Mouse (Mus musculus) right cerebral cortex, adult 2 months (tissue): Measurements from ENCODE around the gene Stard7.

Experiments
- DNase-seq, 2 experiments: peaks; one replicate each; pipeline ENCODE4 v3.0.0; 2021 to 2022; ENCODE audit warnings: low spot score in 2 of 2

Stard7 gene

GRCm38 (mm10) chr2:127319071-127319470 is 49.1 kb downstream of the Stard7 start:
- DNase-seq, result no peak

GRCm38 (mm10) chr2:127322671-127323285 is 52.8 kb downstream of the Stard7 start:
- no peak for DNase-seq

DNA sequence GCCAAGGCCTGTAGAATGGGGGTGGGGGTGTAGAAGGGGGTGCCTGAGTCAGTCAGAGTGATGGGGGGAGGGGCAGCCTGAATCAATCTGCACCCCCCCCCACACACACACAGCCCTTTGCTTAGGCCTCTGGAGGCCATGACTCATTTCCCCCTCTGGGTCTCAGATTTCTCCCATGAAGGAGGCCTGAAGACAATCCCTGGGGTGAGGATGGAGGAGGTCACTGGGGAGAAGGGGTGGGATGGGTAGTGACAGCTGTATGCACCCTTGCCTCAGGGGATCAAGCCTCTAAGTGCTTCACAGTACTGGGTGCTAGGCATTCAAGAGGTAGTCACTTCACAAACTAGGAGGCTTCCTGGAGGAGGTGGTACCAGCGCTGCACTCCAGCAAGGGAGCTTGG is 53.6 kb downstream of the Stard7 start:
- DNase-seq, result no peak

GRCm38 (mm10) chr2:127324456-127324855 is 54.4 kb downstream of the Stard7 start:
- DNase-seq, result no peak

- no peak for DNase-seq
These were observed 58.3 kb downstream of the Stard7 start for GRCm38 (mm10) chr2:127328090-127328851.

DNA sequence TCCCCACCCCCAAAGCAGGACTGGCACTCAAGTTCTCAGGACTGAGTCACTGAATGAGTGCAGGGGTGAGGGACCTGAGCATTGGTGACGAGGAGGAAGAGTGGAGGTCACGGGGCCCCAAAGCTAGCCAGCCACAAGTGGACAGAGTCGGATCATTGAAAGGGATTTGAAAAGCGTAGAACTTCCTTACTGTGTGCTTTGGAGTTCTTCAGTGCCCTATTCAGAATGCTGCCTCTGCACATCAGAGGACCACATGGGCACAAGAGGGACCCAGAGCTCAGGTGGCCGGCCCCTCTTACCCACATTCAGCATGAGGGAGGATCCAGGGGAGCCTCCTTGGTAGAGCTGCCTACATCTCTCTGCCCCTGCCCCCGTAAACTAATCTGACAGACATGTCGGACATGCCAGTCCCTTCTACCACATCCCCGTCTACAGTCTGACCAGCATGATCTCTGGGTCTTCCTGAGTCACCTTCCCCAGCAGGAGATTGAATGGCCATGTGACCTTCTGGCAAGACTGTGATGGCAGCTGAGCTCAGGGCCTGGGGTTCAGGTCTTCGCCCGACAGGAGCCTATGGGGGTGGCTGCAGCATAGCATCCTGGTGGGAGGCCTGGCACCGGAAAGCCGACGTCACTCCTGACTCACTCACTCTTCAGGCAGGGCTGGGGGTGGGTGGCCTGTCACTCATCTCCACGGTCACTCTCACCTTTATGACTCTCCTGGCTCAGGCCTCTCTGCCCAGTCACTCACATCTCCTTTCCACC is 63.0 kb downstream of the Stard7 start:
- no peak for DNase-seq

- DNase-seq, result no peak
These were observed 64.1 kb downstream of the Stard7 start for GRCm38 (mm10) chr2:127333945-127334603.

DNA sequence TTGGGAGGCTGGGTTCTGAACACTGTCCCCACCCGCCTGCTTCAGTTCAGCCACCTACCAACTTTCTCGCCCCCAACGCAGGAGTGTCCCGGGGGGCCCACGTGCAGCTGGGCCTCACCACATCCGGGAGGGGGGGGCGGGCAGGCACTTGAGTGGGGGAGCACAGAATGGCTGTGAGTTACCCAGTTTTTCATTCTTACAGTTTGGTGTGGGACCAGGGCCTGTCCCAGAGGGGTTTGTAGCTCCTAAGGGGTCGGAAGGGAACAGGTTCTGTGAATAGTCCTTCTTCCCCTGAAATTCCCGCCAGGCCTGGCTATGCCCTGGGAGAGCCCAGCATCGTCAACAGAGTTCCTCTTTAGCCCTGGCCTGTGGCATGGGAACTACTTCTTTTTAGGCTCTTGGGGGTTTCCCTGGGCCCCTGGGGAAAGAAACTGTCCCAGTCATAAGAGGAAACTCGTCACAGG is 65.1 kb downstream of the Stard7 start:
- DNase-seq, result no peak

GRCm38 (mm10) chr2:127335767-127336496 is 65.9 kb downstream of the Stard7 start, which contains the start of gene Dusp2:
TSS of gene Dusp2 (plus strand) at chr2:127336159.
- peak; percentile 59 to 61 for DNase-seq

- DNase-seq, result peak in 1 of 2 experiments; percentile 9
These were observed 66.4 kb downstream of the Stard7 start for GRCm38 (mm10) chr2:127336497-127336832.

GRCm38 (mm10) chr2:127336885-127337284 is 66.9 kb downstream of the Stard7 start:
- DNase-seq, result no peak

GRCm38 (mm10) chr2:127337531-127337930 is 67.5 kb downstream of the Stard7 start:
- peak in 1 of 2 experiments; percentile 36 for DNase-seq

GRCm38 (mm10) chr2:127338012-127338411 is 68.0 kb downstream of the Stard7 start:
- no peak for DNase-seq

DNA sequence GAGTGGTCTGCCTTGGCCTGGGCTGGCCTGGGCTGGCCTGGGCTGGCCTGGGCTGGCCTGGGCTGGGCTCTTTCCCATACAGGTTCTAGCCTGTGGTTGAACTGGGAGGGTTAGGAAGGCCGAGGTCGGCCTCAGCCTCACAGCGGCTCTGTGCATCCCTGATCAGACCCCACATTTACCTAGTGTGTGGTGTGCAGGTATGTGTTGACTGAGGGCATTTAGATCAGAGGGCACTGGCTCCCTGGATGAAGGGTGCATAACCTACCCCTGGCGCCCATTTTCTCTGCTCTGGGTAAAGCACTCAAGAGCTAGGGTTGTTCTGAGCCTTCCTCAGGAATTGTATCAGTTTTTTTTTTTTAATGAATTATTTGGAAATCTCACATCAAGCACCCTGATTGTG is 68.4 kb downstream of the Stard7 start, which contains the start of gene Astl:
Gene Astl (plus strand): TSS at position 224 of the 400 bp plus-strand sequence.
- no peak for DNase-seq

GRCm38 (mm10) chr2:127338833-127339232 is 68.8 kb downstream of the Stard7 start:
- no peak for DNase-seq

DNA sequence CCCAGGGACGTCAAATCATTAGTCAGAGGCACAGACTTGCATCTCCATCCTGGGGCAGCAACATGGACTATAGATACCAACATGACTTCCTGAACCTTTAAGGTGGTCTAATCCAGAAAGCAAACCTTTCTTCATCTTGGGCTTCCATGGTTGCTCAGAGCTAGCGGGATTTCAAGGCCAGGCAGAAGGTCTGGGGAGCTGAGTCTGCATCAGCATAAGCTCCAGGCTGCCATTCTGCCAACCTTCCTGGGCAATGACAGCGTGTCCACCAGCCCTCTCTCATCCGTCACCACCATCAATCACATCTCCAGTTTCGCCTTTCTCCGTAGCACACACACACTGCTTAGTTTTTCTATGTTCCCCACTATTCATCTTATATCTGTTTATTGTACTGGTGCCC is 69.2 kb downstream of the Stard7 start:
- no peak for DNase-seq

DNA sequence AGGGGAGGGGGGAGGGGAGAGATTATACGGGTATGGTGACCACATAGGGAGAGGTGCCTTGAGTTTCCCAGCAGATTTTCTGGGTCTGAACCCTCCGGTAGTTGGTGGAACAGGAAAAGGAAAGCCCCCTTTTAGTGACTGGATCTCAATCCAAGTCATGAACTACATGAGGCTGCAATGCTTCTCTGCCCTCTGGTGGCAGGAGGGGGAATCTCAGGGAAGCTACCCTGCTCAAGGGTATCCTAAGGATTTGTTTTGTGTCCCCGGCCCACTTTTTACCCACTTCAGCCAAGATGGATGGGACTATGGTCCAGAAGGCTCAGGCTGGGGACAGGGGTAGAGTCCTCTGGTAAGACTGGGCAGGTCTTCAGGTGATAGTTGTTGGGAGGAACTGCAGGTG is 71.1 kb downstream of the Stard7 start:
- DNase-seq, result peak; percentile 60 to 66

- no peak for DNase-seq
These were observed 76.3 kb downstream of the Stard7 start for GRCm38 (mm10) chr2:127346334-127346733.

GRCm38 (mm10) chr2:127347147-127347985 is 77.3 kb downstream of the Stard7 start:
- no peak for DNase-seq
